Mouse (Mus musculus): ENCODE measurements around the gene Pigz.

GRCm38 (mm10) chr16:31905891-31906825 lies 27.5 kb upstream of the Pigz start:
- no peak for TF ChIP-seq GATA1 (IDR thresholded peaks at IDR 0.05; ENCODE audit: borderline replicate concordance, low read length)
- no peak for TF ChIP-seq FLI1 (IDR thresholded peaks at IDR 0.05; ENCODE audit: low read length)

Measured in megakaryocyte, embryonic 14.5 days (primary cell).